Mouse (Mus musculus) bone marrow, adult 2 months (tissue): Measurements from ENCODE around the gene Creb5. TPM values are rescaled to one million over a fixed set of nuclear protein-coding genes. Genes with fewer than 3 reads are reported as not detected.

Source experiments
- H3K27ac ChIP-seq: fragments of 200-500 bp; 2 replicates; pipeline ENCODE4 v1.5.1; 2012; ENCODE audit warnings: low read depth, mild to moderate bottlenecking, control low read depth, inconsistent platforms, low read length; ENCODE audit not compliant: control insufficient read depth, poor library complexity, insufficient read depth
- H3K4me1 ChIP-seq: fragments of 200-500 bp; 2 replicates; pipeline ENCODE4 v1.6.1; 2011; ENCODE audit warnings: low read length; ENCODE audit not compliant: control insufficient read depth, insufficient read depth
- H3K4me3 ChIP-seq: fragments of 200-500 bp; replicated peaks from 2 replicates; pipeline ENCODE3; 2011; ENCODE audit warnings: mild to moderate bottlenecking, low read depth, low read length, control low read depth; ENCODE audit not compliant: control insufficient read depth
- CTCF ChIP-seq: fragments of 200-500 bp; IDR thresholded peaks from 2 replicates; pipeline ENCODE4 v1.5.1; 2011; ENCODE audit warnings: low read length, control low read depth; ENCODE audit not compliant: control insufficient read depth, insufficient read depth
- POLR2A ChIP-seq: fragments of 200-500 bp; IDR thresholded peaks from 2 replicates; pipeline ENCODE4 v1.6.1; 2011; ENCODE audit warnings: low read depth, mild to moderate bottlenecking, control low read depth, low read length, borderline replicate concordance; ENCODE audit not compliant: control insufficient read depth
- WGBS: fragments of 180-500 bp; shearing (Covaris S2); methylation state at CpG from one replicate; pipeline ENCODE4 v1.1.7; 2018; 5-methylcytosine and 5-hydroxymethylcytosine counted together
- polyA plus RNA-seq: library from polyadenylated mRNA; stranded (reverse); fragments of >200 nt; gene quantifications from 2 replicates; pipeline ENCODE4 v1.2.4, GENCODE M21; 2011; ENCODE audit warnings: low replicate concordance; ENCODE audit not compliant: missing spikeins, insufficient read depth, insufficient read length

Gene Creb5
- polyA plus RNA-seq, 1 experiment: 4.0 TPM

DNA sequence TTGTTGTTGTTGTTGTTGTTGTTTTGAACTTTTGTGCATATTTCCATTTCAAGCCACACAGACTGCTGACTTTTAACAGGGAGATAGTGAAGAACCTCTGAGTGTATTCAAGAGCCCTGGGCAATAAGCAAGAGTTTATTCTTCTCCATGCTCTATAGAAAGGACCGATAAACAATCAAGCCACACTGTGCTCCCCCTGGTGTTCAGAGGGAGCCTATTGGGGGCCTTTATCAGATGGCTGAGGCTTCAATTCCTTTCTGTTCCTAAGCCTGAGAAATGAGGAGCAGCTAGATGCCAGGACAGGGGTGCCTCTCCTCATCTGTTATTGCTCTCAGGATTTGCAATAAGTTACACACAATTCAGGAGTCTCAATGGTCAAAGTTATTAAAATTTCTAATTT is 227.8 kb downstream of the Creb5 start:
- no peak overlapping the region for H3K4me3 ChIP-seq
- H3K27ac ChIP-seq: no peak overlapping the region
- no peak for TF ChIP-seq POLR2A
- TF ChIP-seq CTCF: 0 out of 2 replicates have a peak, but pooled peaks have one; percentile 3
- no peaks in the 10 kb centered on the region for H3K4me1 ChIP-seq
- WGBS: 28% methylated on average over 1 of the region's 1 CpGs

GRCm38 (mm10) chr6:53515611-53516010 is 228.5 kb downstream of the Creb5 start:
- TF ChIP-seq CTCF (no peak), POLR2A (no peak)

DNA sequence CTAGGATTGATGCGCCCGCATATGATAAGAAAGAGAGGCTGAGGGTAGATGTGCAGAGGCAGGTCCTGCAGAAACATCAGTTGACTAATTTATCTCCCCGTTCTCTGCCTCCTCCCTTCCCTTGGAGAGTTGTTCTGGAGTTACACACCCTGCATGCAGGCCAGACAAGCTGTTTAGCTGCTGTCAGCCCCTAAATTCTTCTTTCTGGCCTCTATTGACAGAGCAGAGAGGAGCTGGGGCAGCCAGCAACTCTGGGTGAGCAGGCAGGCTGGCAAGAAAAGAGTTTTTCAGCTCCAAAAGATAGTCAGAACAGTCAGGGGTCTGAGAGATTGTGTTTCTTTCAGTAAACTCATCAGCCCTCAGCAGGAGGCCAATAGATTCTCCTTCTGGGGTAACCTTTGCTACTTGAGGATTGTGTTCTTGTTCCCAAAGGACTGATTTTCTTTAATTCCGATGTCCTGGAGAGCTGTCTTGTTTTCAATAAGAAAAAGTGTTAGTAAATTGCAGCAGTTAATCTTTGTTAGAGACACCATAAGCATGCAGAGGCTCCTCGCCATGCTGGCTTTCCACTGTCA is 230.4 kb downstream of the Creb5 start:
- 79% methylated on average over 5 of the region's 5 CpGs for WGBS
- no peaks in the 10 kb centered on the region for H3K4me1 ChIP-seq
- no peak overlapping the region for H3K4me3 ChIP-seq
- TF ChIP-seq CTCF (no peak), POLR2A (no peak)
- no peak overlapping the region for H3K27ac ChIP-seq

More at GRCm38 (mm10) chr6:53515611-53516010, 228.5 kb downstream of the Creb5 start:
- Histone ChIP-seq H3K4me3 (no peak overlapping the region), H3K4me1 (no peaks in the 10 kb centered on the region), H3K27ac (no peak overlapping the region)
- 61% methylated on average over 4 of the region's 4 CpGs for WGBS

GRCm38 (mm10) chr6:53523743-53524497 is 236.8 kb downstream of the Creb5 start:
- H3K27ac ChIP-seq: no peak overlapping the region
- WGBS: 74% methylated on average over 13 of the region's 13 CpGs
- H3K4me1 ChIP-seq: no peaks in the 10 kb centered on the region
- H3K4me3 ChIP-seq: no peak overlapping the region
- TF ChIP-seq CTCF (no peak), POLR2A (no peak)

GRCm38 (mm10) chr6:53526460-53526859 is 239.4 kb downstream of the Creb5 start:
- 81% methylated on average over 1 of the region's 1 CpGs for WGBS
- H3K4me3 ChIP-seq: no peak overlapping the region
- H3K27ac ChIP-seq: no peak overlapping the region
- no peak for TF ChIP-seq POLR2A
- no peak for TF ChIP-seq CTCF
- no peaks in the 10 kb centered on the region for H3K4me1 ChIP-seq

- WGBS: 89% methylated on average over 8 of the region's 8 CpGs
- Histone ChIP-seq H3K27ac (no peak overlapping the region), H3K4me3 (no peak overlapping the region), H3K4me1 (no peaks in the 10 kb centered on the region)
- TF ChIP-seq POLR2A: no peak
- no peak for TF ChIP-seq CTCF
Observed at GRCm38 (mm10) chr6:53530742-53531141, 243.7 kb downstream of the Creb5 start.

DNA sequence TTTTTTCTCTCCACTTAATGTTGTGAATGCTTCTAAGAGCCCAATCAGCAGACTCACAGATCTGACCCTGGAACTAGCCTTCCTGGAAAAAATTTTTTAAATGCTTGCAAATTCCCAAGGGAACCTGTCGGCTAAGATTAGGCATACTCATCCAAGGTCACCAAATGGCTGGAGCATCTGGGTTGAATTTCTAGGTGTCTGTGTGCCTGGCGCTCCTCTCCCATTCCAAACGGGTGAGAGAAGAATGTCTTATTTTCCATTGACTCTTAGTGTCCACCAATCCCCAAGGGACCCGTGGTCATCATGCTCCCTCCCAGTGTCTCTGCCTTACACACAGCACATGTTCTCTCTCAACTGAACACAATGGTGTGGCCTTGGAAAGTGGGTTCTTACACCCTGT is 244.4 kb downstream of the Creb5 start:
- TF ChIP-seq POLR2A: no peak
- TF ChIP-seq CTCF: no peak
- Histone ChIP-seq H3K4me1 (no peaks in the 10 kb centered on the region), H3K27ac (no peak overlapping the region), H3K4me3 (no peak overlapping the region)
- 84% methylated on average over 4 of the region's 4 CpGs for WGBS

DNA sequence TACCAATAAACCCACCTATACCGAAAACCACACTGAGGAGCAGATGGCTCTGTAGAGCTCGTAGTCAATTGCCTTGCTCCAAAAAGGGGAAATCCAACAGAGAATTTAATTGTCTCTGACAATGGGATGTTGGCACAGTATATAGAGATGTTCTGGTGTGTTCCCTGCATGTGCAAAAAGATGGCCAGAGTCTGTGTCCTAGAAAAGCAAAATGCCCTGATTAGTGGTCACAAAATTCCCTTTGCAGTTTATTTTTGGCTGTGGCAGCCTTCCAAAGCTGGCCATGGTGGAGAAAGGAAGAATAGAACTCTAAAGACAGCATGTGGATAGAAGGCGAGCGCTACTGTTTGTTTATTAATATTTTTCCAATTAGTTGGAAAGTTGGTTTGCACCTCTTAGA is 250.5 kb downstream of the Creb5 start:
- H3K4me1 ChIP-seq: no peaks in the 10 kb centered on the region
- H3K27ac ChIP-seq: no peak overlapping the region
- no peak overlapping the region for H3K4me3 ChIP-seq
- TF ChIP-seq POLR2A: no peak
- TF ChIP-seq CTCF: no peak
- 80% methylated on average over 4 of the region's 4 CpGs for WGBS
